9 mouse cellular contexts compared by ENCODE assay signal in the genomic region with DNA sequence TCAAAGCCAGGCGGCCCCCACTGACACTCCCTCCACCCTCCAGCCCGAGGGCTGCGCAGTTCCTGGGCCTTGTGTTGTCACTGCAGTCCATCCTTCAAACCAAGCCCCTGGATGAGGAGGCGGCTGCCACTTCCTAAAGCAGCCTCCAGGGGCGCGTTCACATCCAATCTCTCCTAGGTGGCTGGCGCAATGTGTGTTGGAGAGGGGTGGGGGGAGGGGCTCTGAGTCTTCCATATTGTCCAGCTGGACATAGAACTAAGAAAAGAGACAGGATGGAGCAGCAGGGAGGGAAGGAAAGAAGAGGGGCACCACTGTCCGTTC. TPM values are rescaled to one million over a fixed set of nuclear protein-coding genes. Genes with fewer than 3 reads are reported as not detected.
A peak's percentile ranks its signal among the peaks of the same experiment; 100 is the strongest.
DNase-seq lines count a peak whose midpoint lies in the region; ATAC-seq lines count a peak whose summit lies in the region.
"Had no signal": no experiment of that assay in that cellular context is flagged by ENCODE, and none has a peak within 500 bp of the region (broad histone marks: within the 10 kb centered on the region; RNA-seq: fewer than 3 reads in every experiment).

No protein-coding gene starts in this region.

- peak; percentile 66 to 70 for DNase-seq in cerebellum, postnatal 10 days
- no peak for DNase-seq in cerebellum, adult 9-10 months
- peak; percentile 9 for DNase-seq in 3T3-L1 (ENCODE audit: low read depth, low spot score)
- DNase-seq in limb, embryonic 10.5 days (ENCODE audit: low spot score) = peak; percentile 81
- DNase-seq in neural tube, embryonic 11.5 days (ENCODE audit: low spot score) = peak; percentile 85
- no peak for DNase-seq in ovary, adult 18-20 months (ENCODE audit: low spot score)

- H3K36me3 ChIP-seq in embryonic facial prominence, embryonic 12.5 days = no peaks in the 10 kb centered on the region
- no peaks in the 10 kb centered on the region for H3K36me3 ChIP-seq in limb, embryonic 10.5 days
- no peaks in the 10 kb centered on the region for H3K36me3 ChIP-seq in neural tube, embryonic 11.5 days (ENCODE audit: control insufficient read depth, insufficient read depth, low read length)

- 2% methylated on average over 8 of the region's 8 CpGs for WGBS in embryonic facial prominence, embryonic 12.5 days
- 1% methylated on average over 8 of the region's 8 CpGs for WGBS in limb, embryonic 10.5 days
- 2% methylated on average over 8 of the region's 8 CpGs for WGBS in neural tube, embryonic 11.5 days

- no peak overlapping the region for H3K4me3 ChIP-seq in embryonic facial prominence, embryonic 12.5 days
- H3K4me3 ChIP-seq in limb, embryonic 10.5 days = peak overlapping the region; percentile 8
- no peak overlapping the region for H3K4me3 ChIP-seq in neural tube, embryonic 11.5 days (ENCODE audit: low read depth, low read length)

- no peaks in the 10 kb centered on the region for H3K9me3 ChIP-seq in embryonic facial prominence, embryonic 12.5 days
- H3K9me3 ChIP-seq in limb, embryonic 10.5 days (replicated peaks) = no peaks in the 10 kb centered on the region
- no peaks in the 10 kb centered on the region for H3K9me3 ChIP-seq in neural tube, embryonic 11.5 days (ENCODE audit: control insufficient read depth, low read length)

- peak overlapping the region; percentile 13; the same call in 1 of the 2 replicates for H3K4me2 ChIP-seq in embryonic facial prominence, embryonic 12.5 days (replicated peaks)
- no peak overlapping the region for H3K4me2 ChIP-seq in neural tube, embryonic 11.5 days (ENCODE audit: low read depth)

- H3K27me3 ChIP-seq in embryonic facial prominence, embryonic 12.5 days = 0 out of 2 replicates have a peak, but pooled peaks cover 9% of the 10 kb centered on the region
- H3K27me3 ChIP-seq in limb, embryonic 10.5 days (ENCODE audit: low read depth, poor library complexity, severe bottlenecking) = peaks cover 42% of the 10 kb centered on the region
- no peaks in the 10 kb centered on the region for H3K27me3 ChIP-seq in neural tube, embryonic 11.5 days (ENCODE audit: control insufficient read depth, insufficient read depth, low read length)

- peak overlapping the region; percentile 19; the same call in 1 of the 2 replicates for H3K9ac ChIP-seq in embryonic facial prominence, embryonic 12.5 days
- H3K9ac ChIP-seq in neural tube, embryonic 11.5 days (ENCODE audit: low read length) = no peak overlapping the region; the same call in 1 of the 2 replicates

- 0 out of 2 replicates have a peak overlapping the region, but pooled peaks have one; percentile 32 for H3K27ac ChIP-seq in embryonic facial prominence, embryonic 12.5 days
- H3K27ac ChIP-seq in limb, embryonic 10.5 days = peak overlapping the region; percentile 79
- H3K27ac ChIP-seq in neural tube, embryonic 11.5 days (ENCODE audit: low read depth, low read length) = no peak overlapping the region

- H3K4me1 ChIP-seq in embryonic facial prominence, embryonic 12.5 days = peaks cover 31% of the 10 kb centered on the region
- H3K4me1 ChIP-seq in limb, embryonic 10.5 days = peaks cover 68% of the 10 kb centered on the region
- H3K4me1 ChIP-seq in neural tube, embryonic 11.5 days (ENCODE audit: control insufficient read depth, insufficient read depth, low read length) = peaks cover 10% of the 10 kb centered on the region

- no peak for ATAC-seq in embryonic facial prominence, embryonic 12.5 days (ENCODE audit: insufficient number of reproducible peaks, insufficient read depth, low FRiP score, low TSS enrichment)
- ATAC-seq in neural tube, embryonic 11.5 days (ENCODE audit: insufficient read depth, low FRiP score, low TSS enrichment) = peak; percentile 69
- ATAC-seq in granulocyte monocyte progenitor cell, adult 5-6 weeks (replicated peaks; ENCODE audit: poor library complexity, severe bottlenecking) = no peak

RNA-seq across cellular contexts. Expression of gene Fam83g, which starts 9.1 kb away (rescaled TPM):
- polyA plus RNA-seq in embryonic facial prominence, embryonic 12.5 days (2016; fragmentation: Nextera tagmentation; extraction: Ambion mirVana) = 1.5 and 1.9 TPM in 2 replicates
- polyA plus RNA-seq in limb, embryonic 10.5 days (2016; fragmentation: Nextera tagmentation; extraction: Ambion mirVana) = 2.2 and 2.4 TPM in 2 replicates
- 0.49 and 0.78 TPM in 2 replicates for polyA plus RNA-seq in neural tube, embryonic 11.5 days (2014; fragmentation: Nextera tagmentation; extraction: Ambion mirVana)
- not detected in 2 replicates for total RNA-seq in granulocyte monocyte progenitor cell, adult 5-6 weeks (2014; fragmentation: Nextera tagmentation)
- not detected in 2 replicates for total RNA-seq in granulocyte monocyte progenitor cell, adult 5-6 weeks (2017)

RNA-seq across cellular contexts. Expression of gene Grap, which starts 21.7 kb away (rescaled TPM):
- 7.4 and 8.5 TPM in 2 replicates for polyA plus RNA-seq in embryonic facial prominence, embryonic 12.5 days (2016; fragmentation: Nextera tagmentation; extraction: Ambion mirVana)
- polyA plus RNA-seq in limb, embryonic 10.5 days (2016; fragmentation: Nextera tagmentation; extraction: Ambion mirVana) = 6.9 and 7.1 TPM in 2 replicates
- polyA plus RNA-seq in neural tube, embryonic 11.5 days (2014; fragmentation: Nextera tagmentation; extraction: Ambion mirVana) = 6.6 and 8.5 TPM in 2 replicates
- 2.0 TPM in 1 of 2 replicates, not detected in the other for total RNA-seq in granulocyte monocyte progenitor cell, adult 5-6 weeks (2014; fragmentation: Nextera tagmentation)
- 0.30 and 0.31 TPM in 2 replicates for total RNA-seq in granulocyte monocyte progenitor cell, adult 5-6 weeks (2017)

RNA-seq across cellular contexts. Expression of gene Slc5a10, which starts 45.8 kb away (rescaled TPM):
- 0.09 TPM in 1 of 2 replicates, not detected in the other for polyA plus RNA-seq in embryonic facial prominence, embryonic 12.5 days (2016; fragmentation: Nextera tagmentation; extraction: Ambion mirVana)
- 0.08 and 0.11 TPM in 2 replicates for polyA plus RNA-seq in limb, embryonic 10.5 days (2016; fragmentation: Nextera tagmentation; extraction: Ambion mirVana)
- polyA plus RNA-seq in neural tube, embryonic 11.5 days (2014; fragmentation: Nextera tagmentation; extraction: Ambion mirVana) = not detected in 2 replicates
- total RNA-seq in granulocyte monocyte progenitor cell, adult 5-6 weeks (2014; fragmentation: Nextera tagmentation) = not detected in 2 replicates
- not detected in 2 replicates for total RNA-seq in granulocyte monocyte progenitor cell, adult 5-6 weeks (2017)
- polyA plus RNA-seq: large intestine, adult 2 months had no signal

Comparison
In these comparisons a context has a peak if more than half of its experiments do, and no peak if none do; other contexts are left out.
1. DNase-seq: peak in cerebellum, postnatal 10 days (2 of 2), 3T3-L1 (single experiment), limb, embryonic 10.5 days (single experiment) and neural tube, embryonic 11.5 days (single experiment); none in cerebellum, adult 9-10 months (single experiment) and ovary, adult 18-20 months (single experiment).